Mouse (Mus musculus) MEL (cell line): Measurements from ENCODE around the gene Aifm3. TPM values are rescaled to one million over a fixed set of nuclear protein-coding genes. Genes with fewer than 3 reads are reported as not detected.

Experiments
- DNase-seq: peaks from one replicate; pipeline ENCODE4 v3.0.0; 2011; ENCODE audit warnings: low read depth, low spot score
- H3K27ac ChIP-seq: 2 replicates; pipeline ENCODE4 v1.5.1; 2012; ENCODE audit warnings: low read depth, mild to moderate bottlenecking, control low read depth, low read length, moderate library complexity; ENCODE audit not compliant: control insufficient read depth
- H3K27me3 ChIP-seq, 2 experiments: fragments of 150-350 bp in 1 of 2; sonication (generic) in 1 of 2; 2 replicates each; pipeline ENCODE4 v1.6.1; 2012; ENCODE audit warnings: low read length in 2 of 2, mild to moderate bottlenecking in 2 of 2, improper control_type of control experiment in 1 of 2, moderate library complexity in 1 of 2; ENCODE audit not compliant: insufficient read depth in 2 of 2, control insufficient read depth in 1 of 2
- H3K36me3 ChIP-seq, 2 experiments: 2 replicates each; pipeline ENCODE4 v1.6.1; 2012 to 2014; ENCODE audit warnings: low read length in 2 of 2, improper control_type of control experiment in 1 of 2, inconsistent platforms in 1 of 2, mild to moderate bottlenecking in 1 of 2; ENCODE audit not compliant: insufficient read depth in 2 of 2, control insufficient read depth in 1 of 2
- H3K4me1 ChIP-seq, 2 experiments: fragments of 150-350 bp in 1 of 2; sonication (generic) in 1 of 2; 2 replicates each; pipeline ENCODE4 v1.6.1; 2012; ENCODE audit warnings: low read length in 2 of 2, improper control_type of control experiment in 1 of 2, mild to moderate bottlenecking in 1 of 2; ENCODE audit not compliant: insufficient read depth in 2 of 2, control insufficient read depth in 1 of 2
- H3K4me3 ChIP-seq, 2 experiments: fragments of 150-350 bp in 1 of 2; sonication (generic) in 1 of 2; 2 replicates each; pipeline ENCODE4 v1.5.1; 2012; ENCODE audit warnings: low read depth in 2 of 2, low read length in 2 of 2, mild to moderate bottlenecking in 2 of 2, moderate library complexity in 2 of 2, control low read depth in 1 of 2, improper control_type of control experiment in 1 of 2; ENCODE audit not compliant: control insufficient read depth in 1 of 2, insufficient read depth in 1 of 2
- H3K79me2 ChIP-seq: 2 replicates; pipeline ENCODE4 v1.6.1; 2012; ENCODE audit warnings: mild to moderate bottlenecking, low read length, moderate library complexity; ENCODE audit not compliant: control insufficient read depth, poor library complexity, insufficient read depth
- H3K9ac ChIP-seq: 2 replicates; pipeline ENCODE4 v1.6.1; 2012; ENCODE audit warnings: low read depth, mild to moderate bottlenecking, control low read depth, low read length, moderate library complexity; ENCODE audit not compliant: control insufficient read depth, poor library complexity, severe bottlenecking
- H3K9me3 ChIP-seq: fragments of 150-350 bp; sonication (generic); replicated peaks from 2 replicates; pipeline ENCODE4 v1.6.1; 2012; ENCODE audit warnings: mild to moderate bottlenecking, low read length, improper control_type of control experiment, moderate library complexity; ENCODE audit not compliant: insufficient read depth
- CHD1 ChIP-seq: IDR thresholded peaks from 2 replicates; pipeline ENCODE4 v1.6.1; 2012; ENCODE audit warnings: low read depth, mild to moderate bottlenecking, inconsistent platforms, low read length, improper control_type of control experiment
- E2F4 ChIP-seq: IDR thresholded peaks from 2 replicates; pipeline ENCODE4 v1.6.1; 2011; ENCODE audit warnings: low read depth, low read length, improper control_type of control experiment, borderline replicate concordance
- ELF1 ChIP-seq: IDR thresholded peaks from 2 replicates; pipeline ENCODE4 v1.6.1; 2014; ENCODE audit warnings: low read depth, mild to moderate bottlenecking, inconsistent platforms, low read length, improper control_type of control experiment, moderate library complexity
- ETS1 ChIP-seq: IDR thresholded peaks from 2 replicates; pipeline ENCODE4 v1.6.1; 2012; ENCODE audit warnings: low read depth, mild to moderate bottlenecking, inconsistent platforms, low read length, improper control_type of control experiment, moderate library complexity
- GABPA ChIP-seq: IDR thresholded peaks from 2 replicates; pipeline ENCODE4 v1.6.1; 2012; ENCODE audit warnings: low read depth, mild to moderate bottlenecking, inconsistent platforms, low read length, improper control_type of control experiment, moderate library complexity
- GATA1 ChIP-seq: IDR thresholded peaks from 2 replicates; pipeline ENCODE4 v1.6.1; 2011; ENCODE audit warnings: low read depth, low read length, improper control_type of control experiment
- HCFC1 ChIP-seq: IDR thresholded peaks from 2 replicates; pipeline ENCODE4 v1.6.1; 2012; ENCODE audit warnings: low read depth, mild to moderate bottlenecking, inconsistent platforms, low read length, improper control_type of control experiment, moderate library complexity
- JUND ChIP-seq: IDR thresholded peaks from 2 replicates; pipeline ENCODE4 v1.6.1; 2011; ENCODE audit warnings: low read depth, mild to moderate bottlenecking, improper control_type of control experiment, low read length
- KAT2A ChIP-seq: conservative IDR thresholded peaks from 2 replicates; pipeline ENCODE4 v1.6.1; 2012; ENCODE audit warnings: low read depth, low read length, improper control_type of control experiment, inconsistent platforms
- MEF2A ChIP-seq: IDR thresholded peaks from 2 replicates; pipeline ENCODE4 v1.6.1; 2014; ENCODE audit warnings: low read depth, mild to moderate bottlenecking, inconsistent platforms, low read length, improper control_type of control experiment; ENCODE audit not compliant: poor library complexity, insufficient replicate concordance, severe bottlenecking; ENCODE audit errors: extremely low read depth
- MXI1 ChIP-seq: IDR thresholded peaks from 2 replicates; pipeline ENCODE4 v1.6.1; 2011; ENCODE audit warnings: mild to moderate bottlenecking, low read depth, low read length, improper control_type of control experiment
- MYB ChIP-seq: IDR thresholded peaks from 2 replicates; pipeline ENCODE4 v1.6.1; 2011; ENCODE audit warnings: mild to moderate bottlenecking, low read depth, low read length, improper control_type of control experiment
- POLR2A ChIP-seq, 2 experiments: IDR thresholded peaks; 2 replicates each; pipeline ENCODE4 v1.6.1; 2011 to 2012; ENCODE audit warnings: low read length in 2 of 2, mild to moderate bottlenecking in 2 of 2, control low read depth in 1 of 2, improper control_type of control experiment in 1 of 2, low read depth in 1 of 2, moderate library complexity in 1 of 2; ENCODE audit not compliant: control insufficient read depth in 1 of 2, insufficient read depth in 1 of 2, poor library complexity in 1 of 2
- POLR2AphosphoS2 ChIP-seq: IDR thresholded peaks from 2 replicates; pipeline ENCODE4 v1.6.1; 2011; ENCODE audit warnings: low read length, improper control_type of control experiment
- RCOR1 ChIP-seq: IDR thresholded peaks from 2 replicates; pipeline ENCODE4 v1.6.1; 2012; ENCODE audit warnings: low read depth, mild to moderate bottlenecking, inconsistent platforms, low read length, improper control_type of control experiment
- TBP ChIP-seq: IDR thresholded peaks from 2 replicates; pipeline ENCODE4 v1.8.0; 2011; ENCODE audit warnings: low read depth, low read length, improper control_type of control experiment
- USF1 ChIP-seq: IDR thresholded peaks from 2 replicates; pipeline ENCODE4 v1.6.1; 2014; ENCODE audit warnings: low read depth, mild to moderate bottlenecking, inconsistent platforms, low read length, improper control_type of control experiment, moderate library complexity
- ZC3H11A ChIP-seq: IDR thresholded peaks from 2 replicates; pipeline ENCODE4 v1.6.1; 2012; ENCODE audit warnings: low read depth, mild to moderate bottlenecking, inconsistent platforms, low read length, improper control_type of control experiment
- ZKSCAN1 ChIP-seq: IDR thresholded peaks from 2 replicates; pipeline ENCODE4 v1.6.1; 2012; ENCODE audit warnings: low read depth, mild to moderate bottlenecking, inconsistent platforms, low read length, improper control_type of control experiment, moderate library complexity
- ZNF384 ChIP-seq: IDR thresholded peaks from 2 replicates; pipeline ENCODE4 v1.6.1; 2012; ENCODE audit warnings: low read depth, mild to moderate bottlenecking, inconsistent platforms, low read length, improper control_type of control experiment
- polyA plus RNA-seq, 2 experiments: library from polyadenylated mRNA; stranded (reverse) in 1 of 2; unstranded in 1 of 2; fragments of >175 nt in 1 of 2; fragments of >200 nt in 1 of 2; gene quantifications; 2 replicates each; pipeline versions ENCODE4 v1.2.1 to v1.2.4; 2012; ENCODE audit warnings: low replicate concordance in 2 of 2, low read depth in 1 of 2; ENCODE audit not compliant: insufficient read length in 2 of 2, insufficient read depth in 1 of 2, missing spikeins in 1 of 2
- total RNA-seq: library from RNA; depleted of rRNA; stranded (reverse); fragments of 300-350 nt; gene quantifications from 2 replicates; pipeline ENCODE4 v1.2.3, GENCODE M21; 2012

Gene Aifm3
- total and polyA plus RNA-seq, 3 experiments, result 0.23 to 0.52 TPM; not detected in 1

DNA sequence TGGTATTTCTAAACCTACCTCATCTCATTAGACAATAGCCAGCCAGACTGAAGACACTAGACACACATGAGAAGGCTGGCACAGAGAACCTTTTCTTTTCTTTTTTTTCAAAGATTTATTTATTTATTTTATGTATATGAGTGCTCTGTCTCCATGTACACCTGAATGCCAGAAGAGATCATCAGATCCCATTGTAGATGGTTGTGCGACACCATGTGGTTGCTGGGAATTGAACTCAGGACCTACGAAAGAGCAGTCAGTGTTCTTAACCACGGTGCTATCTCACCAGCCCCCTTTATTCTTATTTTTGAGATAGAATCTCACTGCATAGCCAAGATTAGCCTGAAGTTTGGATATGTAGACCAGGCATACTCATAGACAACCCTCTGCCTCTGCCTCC, 47.2 kb downstream of the Aifm3 start:
- H3K4me1 ChIP-seq, result peaks cover 0 to 3% of the 10 kb centered on the region in 2 experiments; a peak in 2 of 4 replicates
- no peak overlapping the region for H3K27ac ChIP-seq
- no peaks in the 10 kb centered on the region for H3K79me2 ChIP-seq
- H3K4me3 ChIP-seq, result no peak overlapping the region
- H3K9ac ChIP-seq, result no peak overlapping the region
- peaks cover 11 to 12% of the 10 kb centered on the region in 2 experiments for H3K27me3 ChIP-seq
- no peak for TF ChIP-seq ZKSCAN1
- no peak for TF ChIP-seq MXI1
- no peak for TF ChIP-seq HCFC1
- TF ChIP-seq POLR2AphosphoS2, result no peak
- no peak for TF ChIP-seq TBP
- no peak for TF ChIP-seq CHD1
- no peak for TF ChIP-seq GABPA
- TF ChIP-seq USF1, result no peak
- no peak for TF ChIP-seq GATA1
- TF ChIP-seq KAT2A, result no peak
- TF ChIP-seq ELF1, result no peak
- TF ChIP-seq E2F4, result no peak
- TF ChIP-seq POLR2A (IDR thresholded peaks at IDR 0.05; ENCODE audit: control insufficient read depth in 1 of 2, insufficient read depth in 1 of 2, low read depth in 1 of 2, low read length in 2 of 2, poor library complexity in 1 of 2), result no peak
- no peak for TF ChIP-seq MYB
- TF ChIP-seq RCOR1, result no peak
- TF ChIP-seq JUND, result no peak
- no peak for TF ChIP-seq ZC3H11A
- peaks cover 0 to 2% of the 10 kb centered on the region in 2 experiments; a peak in 2 of 4 replicates for H3K36me3 ChIP-seq
- DNase-seq, result no peak
- H3K9me3 ChIP-seq, result no peaks in the 10 kb centered on the region

DNA sequence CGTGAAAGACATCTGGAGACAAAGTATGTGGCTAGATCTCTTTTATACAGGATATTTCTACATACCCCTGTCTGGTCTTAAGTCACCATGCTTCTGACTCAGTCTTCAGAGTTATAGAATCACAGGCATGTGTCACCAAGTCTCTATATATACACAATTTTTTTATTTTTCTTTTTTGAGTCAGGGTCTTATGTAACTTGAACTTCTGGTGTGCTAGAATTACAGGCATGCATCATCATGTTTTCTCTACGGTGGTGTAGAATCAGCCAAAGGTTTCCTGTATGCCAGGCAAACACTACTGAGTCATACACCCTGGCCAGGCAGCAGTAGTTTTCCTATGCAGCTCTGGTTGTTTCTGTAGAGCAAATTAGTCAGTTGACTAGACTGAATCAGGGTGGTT, 53.2 kb downstream of the Aifm3 start:
- no peak overlapping the region for H3K27ac ChIP-seq
- H3K4me1 ChIP-seq, result no peaks in the 10 kb centered on the region
- no peaks in the 10 kb centered on the region for H3K9me3 ChIP-seq
- DNase-seq, result no peak
- TF ChIP-seq ZNF384 (no peak), HCFC1 (no peak), POLR2A (IDR thresholded peaks at IDR 0.05; ENCODE audit: control insufficient read depth in 1 of 2, insufficient read depth in 1 of 2, low read depth in 1 of 2, low read length in 2 of 2, poor library complexity in 1 of 2) (no peak), ETS1 (no peak), ZKSCAN1 (no peak), MEF2A (no peak), CHD1 (no peak)
- no peaks in the 10 kb centered on the region for H3K79me2 ChIP-seq
- no peak overlapping the region for H3K9ac ChIP-seq
- H3K4me3 ChIP-seq, result no peak overlapping the region
- no peaks in the 10 kb centered on the region for H3K36me3 ChIP-seq
- H3K27me3 ChIP-seq, result peaks cover 15 to 24% of the 10 kb centered on the region in 2 experiments
